Mouse (Mus musculus) spleen, adult 2 months (tissue): ENCODE results near the gene Igfbp5. TPM values are rescaled to one million over a fixed set of nuclear protein-coding genes. Genes with fewer than 3 reads are reported as not detected.

Source experiments
- DNase-seq, 2 experiments: peaks; one replicate each; pipeline versions ENCODE4 v3.0.0 to v3.0.0-alpha.2; 2012 to 2021; ENCODE audit warnings: low spot score in 2 of 2, low read depth in 1 of 2
- H3K27ac ChIP-seq: fragments of 200-500 bp; 2 replicates; pipeline ENCODE4 v1.5.1; 2012; ENCODE audit warnings: low read length, inconsistent platforms; ENCODE audit not compliant: insufficient read depth
- H3K27me3 ChIP-seq: fragments of 200-500 bp; 2 replicates; pipeline ENCODE4 v1.6.1; 2012; ENCODE audit warnings: mild to moderate bottlenecking, moderate library complexity, low read length, inconsistent platforms; ENCODE audit not compliant: control insufficient read depth, insufficient read depth
- H3K36me3 ChIP-seq: fragments of 200-500 bp; 2 replicates; pipeline ENCODE4 v1.6.1; 2012; ENCODE audit warnings: mild to moderate bottlenecking, low read length, inconsistent platforms; ENCODE audit not compliant: control insufficient read depth, insufficient read depth
- H3K4me1 ChIP-seq: fragments of 200-500 bp; 2 replicates; pipeline ENCODE4 v1.6.1; 2011; ENCODE audit warnings: inconsistent platforms; ENCODE audit not compliant: control insufficient read depth, insufficient read depth, insufficient read length
- H3K4me3 ChIP-seq: fragments of 200-500 bp; 2 replicates; pipeline ENCODE4 v1.5.1; 2011; ENCODE audit warnings: mild to moderate bottlenecking, inconsistent platforms; ENCODE audit not compliant: insufficient read depth, insufficient read length; ENCODE audit errors: extremely low read depth
- CTCF ChIP-seq: fragments of 200-500 bp; IDR thresholded peaks from 2 replicates; pipeline ENCODE4 v1.5.1; 2011; ENCODE audit warnings: mild to moderate bottlenecking, inconsistent platforms; ENCODE audit not compliant: insufficient read depth, insufficient read length, insufficient replicate concordance; ENCODE audit errors: extremely low read depth
- POLR2A ChIP-seq: fragments of 200-500 bp; IDR thresholded peaks from 2 replicates; pipeline ENCODE4 v1.6.1; 2011; ENCODE audit warnings: low read depth, low read length, inconsistent platforms
- WGBS: fragments of 180-500 bp; shearing (Covaris S2); methylation state at CpG from one replicate; pipeline ENCODE4 v1.1.7; 2018; 5-methylcytosine and 5-hydroxymethylcytosine counted together
- polyA plus RNA-seq: library from polyadenylated mRNA; depleted of rRNA; stranded (reverse); fragments of >200 nt; gene quantifications from 2 replicates; pipeline ENCODE4 v1.2.3, GENCODE M21; 2012

The Igfbp5 gene
- polyA plus RNA-seq, 1 experiment, result 8.8 TPM

GRCm38 (mm10) chr1:72844675-72845074, 30.0 kb downstream of the Igfbp5 start:
- Histone ChIP-seq H3K27me3 (no peaks in the 10 kb centered on the region), H3K4me1 (no peaks in the 10 kb centered on the region), H3K36me3 (no peaks in the 10 kb centered on the region), H3K27ac (no peak overlapping the region), H3K4me3 (no peak overlapping the region)
- no peak for TF ChIP-seq POLR2A
- TF ChIP-seq CTCF, result no peak
- no peak for DNase-seq
- WGBS, result 84% methylated on average over 6 of the region's 6 CpGs

- WGBS, result 87% methylated on average over 18 of the region's 18 CpGs
Measured at GRCm38 (mm10) chr1:72842666-72843459, 31.8 kb downstream of the Igfbp5 start.

GRCm38 (mm10) chr1:72839791-72840190, 34.9 kb downstream of the Igfbp5 start:
- DNase-seq, result no peak
- 89% methylated on average over 7 of the region's 7 CpGs for WGBS
- TF ChIP-seq POLR2A, result no peak
- TF ChIP-seq CTCF, result no peak
- Histone ChIP-seq H3K36me3 (no peaks in the 10 kb centered on the region), H3K4me1 (no peaks in the 10 kb centered on the region), H3K27ac (no peak overlapping the region), H3K27me3 (no peaks in the 10 kb centered on the region), H3K4me3 (no peak overlapping the region)

More at GRCm38 (mm10) chr1:72842666-72843459, 31.8 kb downstream of the Igfbp5 start:
- DNase-seq, result no peak
- TF ChIP-seq POLR2A (no peak), CTCF (no peak)
- no peaks in the 10 kb centered on the region for H3K4me1 ChIP-seq
- no peak overlapping the region for H3K27ac ChIP-seq
- H3K27me3 ChIP-seq, result no peaks in the 10 kb centered on the region
- H3K36me3 ChIP-seq, result no peaks in the 10 kb centered on the region
- no peak overlapping the region for H3K4me3 ChIP-seq

GRCm38 (mm10) chr1:72839356-72839755, 35.3 kb downstream of the Igfbp5 start:
- 87% methylated on average over 8 of the region's 8 CpGs for WGBS
- DNase-seq, result no peak
- H3K4me3 ChIP-seq, result no peak overlapping the region
- no peak for TF ChIP-seq POLR2A
- no peak for TF ChIP-seq CTCF
- H3K4me1 ChIP-seq, result no peaks in the 10 kb centered on the region
- H3K27me3 ChIP-seq, result no peaks in the 10 kb centered on the region
- H3K36me3 ChIP-seq, result no peaks in the 10 kb centered on the region
- no peak overlapping the region for H3K27ac ChIP-seq

GRCm38 (mm10) chr1:72833563-72833962, 41.1 kb downstream of the Igfbp5 start:
- WGBS, result 92% methylated on average over 4 of the region's 4 CpGs
- TF ChIP-seq CTCF (no peak), POLR2A (no peak)
- Histone ChIP-seq H3K27ac (no peak overlapping the region), H3K4me1 (no peaks in the 10 kb centered on the region), H3K36me3 (no peaks in the 10 kb centered on the region), H3K27me3 (no peaks in the 10 kb centered on the region), H3K4me3 (no peak overlapping the region)
- no peak for DNase-seq

- H3K36me3 ChIP-seq, result no peaks in the 10 kb centered on the region
- no peaks in the 10 kb centered on the region for H3K4me1 ChIP-seq
- H3K4me3 ChIP-seq, result no peak overlapping the region
- no peak overlapping the region for H3K27ac ChIP-seq
- no peak for DNase-seq
- TF ChIP-seq POLR2A (no peak), CTCF (no peak)
- WGBS, result 70% methylated on average over 3 of the region's 3 CpGs
- no peaks in the 10 kb centered on the region for H3K27me3 ChIP-seq
Measured at GRCm38 (mm10) chr1:72832715-72833153, 42.0 kb downstream of the Igfbp5 start.

- H3K4me1 ChIP-seq, result no peaks in the 10 kb centered on the region
- no peak for DNase-seq
- no peaks in the 10 kb centered on the region for H3K27me3 ChIP-seq
- no peak overlapping the region for H3K27ac ChIP-seq
- H3K36me3 ChIP-seq, result no peaks in the 10 kb centered on the region
- WGBS, result 66% methylated on average over 2 of the region's 2 CpGs
- H3K4me3 ChIP-seq, result no peak overlapping the region
- TF ChIP-seq CTCF (no peak), POLR2A (no peak)
Measured at GRCm38 (mm10) chr1:72830485-72830884, 44.2 kb downstream of the Igfbp5 start.
